Mouse (Mus musculus): ENCODE results near the gene Man1b1.

The Man1b1 gene

DNA sequence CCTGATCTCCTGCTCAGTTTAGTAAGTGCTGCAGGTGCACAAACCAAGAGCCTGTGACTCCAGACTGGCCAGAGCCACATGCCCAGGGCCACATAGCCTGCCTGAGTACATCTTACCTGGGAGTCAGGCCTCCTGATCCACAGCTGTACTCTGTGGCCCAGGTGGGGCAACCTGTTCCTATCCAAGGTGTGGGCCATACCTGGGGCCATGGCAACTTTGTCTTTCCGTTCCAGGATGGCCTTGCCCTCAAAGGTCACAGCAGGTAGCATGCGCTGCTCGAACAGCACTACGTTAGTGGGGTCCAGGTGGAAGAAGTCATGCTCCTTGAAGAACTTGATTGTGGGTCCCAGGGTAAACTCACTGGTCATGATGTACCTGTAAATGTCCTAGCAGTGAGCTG, 32.2 kb downstream of the Man1b1 start:
- in situ Hi-C loops (cut with MboI, MseI) = no loop called here

GRCm38 (mm10) chr2:25364761-25365090, 32.6 kb downstream of the Man1b1 start:
- in situ Hi-C loops (cut with MboI, MseI) = no loop called here

DNA sequence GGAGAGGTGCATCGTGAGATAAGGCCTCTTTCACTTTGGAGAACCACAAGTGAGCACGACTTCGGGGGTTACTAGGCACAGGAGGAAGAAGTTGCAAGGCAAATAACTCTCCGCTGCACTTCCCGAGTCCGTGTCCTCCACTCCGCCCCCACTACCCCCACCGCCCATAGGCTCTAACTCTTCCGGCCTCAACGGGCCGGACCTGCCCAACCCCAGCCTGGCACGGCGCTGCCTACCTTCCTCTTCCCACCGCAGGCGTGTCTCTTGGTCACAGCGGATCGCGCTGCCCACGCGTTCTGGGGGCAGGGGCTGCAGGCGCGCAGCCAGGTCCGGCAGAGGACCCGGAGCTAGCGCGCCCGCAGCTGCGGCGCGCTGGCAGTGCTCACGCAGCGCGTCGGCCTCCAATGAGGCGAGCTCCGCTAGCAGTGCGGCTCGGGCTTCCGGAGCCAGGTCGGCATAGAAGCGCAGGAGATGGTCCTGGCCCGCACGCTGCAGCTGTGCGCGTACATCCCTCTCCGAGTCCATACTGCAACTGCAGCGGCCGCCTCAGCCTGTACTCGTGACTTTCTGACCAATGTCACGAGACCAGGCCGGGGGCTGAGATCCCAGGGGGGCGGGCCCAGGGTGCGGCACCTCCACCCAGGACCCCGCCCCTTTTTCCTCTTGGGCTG, 33.1 kb downstream of the Man1b1 start, which contains the start of gene Uap1l1:
Gene Uap1l1 (minus strand): TSS at position 592 of the 671 bp plus-strand sequence.
- in situ Hi-C loops (cut with MboI, MseI) = no loop called here

GRCm38 (mm10) chr2:25369996-25370395, 37.9 kb downstream of the Man1b1 start:
- in situ Hi-C loops (cut with MboI, MseI) = no loop called here

DNA sequence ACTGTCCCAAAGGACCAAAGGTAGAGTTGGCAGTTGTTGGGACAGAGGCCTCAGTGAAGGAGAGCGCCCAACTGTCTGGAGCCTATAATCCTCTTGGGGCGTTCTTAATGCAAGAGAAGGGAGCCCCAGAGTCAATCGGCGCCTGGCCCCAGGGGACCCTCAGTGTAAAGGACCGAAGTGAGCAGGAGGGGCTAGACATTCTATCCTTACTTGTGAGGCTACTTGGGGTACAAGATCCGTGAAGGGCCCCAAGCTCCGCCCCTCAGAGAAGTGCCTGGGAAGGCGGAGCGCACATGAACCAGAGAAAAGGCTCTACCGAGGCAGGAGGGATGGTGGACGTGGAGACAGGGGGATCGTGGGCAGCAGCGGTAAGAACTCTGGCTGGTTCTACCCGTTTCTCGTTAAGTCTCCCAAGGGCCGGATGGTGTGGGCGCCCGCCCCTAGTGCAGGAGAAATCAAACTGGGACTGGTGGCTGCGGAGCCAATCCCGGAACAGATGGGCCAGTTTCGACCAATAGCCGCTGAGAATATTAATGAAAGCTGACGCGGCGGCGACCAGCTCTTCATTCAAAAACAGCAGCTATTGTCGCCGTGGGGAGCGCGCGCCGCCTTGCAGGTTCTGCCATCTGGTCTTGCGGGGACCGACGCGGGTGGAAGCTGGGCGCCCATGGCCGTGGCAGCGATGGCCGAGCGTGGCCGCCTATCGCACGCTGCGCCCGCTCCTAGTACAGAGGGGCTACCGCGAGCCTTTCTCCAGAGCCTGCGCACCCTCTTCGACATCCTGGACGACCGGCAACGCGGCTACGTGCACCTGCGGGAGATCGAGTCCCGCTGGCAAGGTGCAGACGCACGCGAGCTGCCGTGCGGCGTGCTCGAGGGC, 39.9 kb downstream of the Man1b1 start, which contains the start of gene Sapcd2:
Gene Sapcd2 (plus strand): TSS at position 558 of the 880 bp plus-strand sequence.
- in situ Hi-C loops (cut with MboI, MseI) = no loop called here

GRCm38 (mm10) chr2:25372644-25373391, 40.7 kb downstream of the Man1b1 start:
- in situ Hi-C loops (cut with MboI, MseI) = no loop called here

- in situ Hi-C loops (cut with MboI, MseI) = no loop called here
Observed at GRCm38 (mm10) chr2:25373431-25373830, 41.3 kb downstream of the Man1b1 start.

- in situ Hi-C loops (cut with MboI, MseI) = no loop called here
Observed at GRCm38 (mm10) chr2:25376589-25376988, 44.5 kb downstream of the Man1b1 start.

DNA sequence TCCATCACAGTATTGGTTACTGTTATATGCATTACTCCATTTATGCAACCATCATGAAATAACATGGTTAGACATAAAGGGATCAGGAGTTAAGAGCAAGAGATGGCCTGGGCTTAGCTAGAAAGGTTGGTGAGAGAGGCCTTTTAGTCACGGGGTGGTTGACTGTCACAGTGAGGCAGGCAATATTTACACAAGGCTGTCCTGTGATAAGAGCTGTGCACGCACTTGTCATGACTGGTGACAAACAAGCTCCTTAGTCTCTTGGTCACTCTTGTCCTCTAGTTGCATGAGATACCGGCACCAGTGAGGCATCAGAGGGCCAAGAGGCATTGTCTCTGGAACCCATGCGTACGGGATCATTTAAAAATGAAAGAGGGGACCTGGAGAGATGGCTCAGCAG, 52.4 kb downstream of the Man1b1 start:
- in situ Hi-C loops (cut with MboI, MseI) = no loop called here

GRCm38 (mm10) chr2:25391266-25391665, 59.1 kb downstream of the Man1b1 start:
- in situ Hi-C loops (cut with MboI, MseI) = loop anchor here (10.0 kb wide), 1 partner anchor 1394 kb away; no protein-coding TSS in a partner anchor

GRCm38 (mm10) chr2:25394281-25395221, 62.4 kb downstream of the Man1b1 start:
- in situ Hi-C loops (cut with MboI, MseI) = loop anchor here (10.0 kb wide), 1 partner anchor 1390 kb away; no protein-coding TSS in a partner anchor

DNA sequence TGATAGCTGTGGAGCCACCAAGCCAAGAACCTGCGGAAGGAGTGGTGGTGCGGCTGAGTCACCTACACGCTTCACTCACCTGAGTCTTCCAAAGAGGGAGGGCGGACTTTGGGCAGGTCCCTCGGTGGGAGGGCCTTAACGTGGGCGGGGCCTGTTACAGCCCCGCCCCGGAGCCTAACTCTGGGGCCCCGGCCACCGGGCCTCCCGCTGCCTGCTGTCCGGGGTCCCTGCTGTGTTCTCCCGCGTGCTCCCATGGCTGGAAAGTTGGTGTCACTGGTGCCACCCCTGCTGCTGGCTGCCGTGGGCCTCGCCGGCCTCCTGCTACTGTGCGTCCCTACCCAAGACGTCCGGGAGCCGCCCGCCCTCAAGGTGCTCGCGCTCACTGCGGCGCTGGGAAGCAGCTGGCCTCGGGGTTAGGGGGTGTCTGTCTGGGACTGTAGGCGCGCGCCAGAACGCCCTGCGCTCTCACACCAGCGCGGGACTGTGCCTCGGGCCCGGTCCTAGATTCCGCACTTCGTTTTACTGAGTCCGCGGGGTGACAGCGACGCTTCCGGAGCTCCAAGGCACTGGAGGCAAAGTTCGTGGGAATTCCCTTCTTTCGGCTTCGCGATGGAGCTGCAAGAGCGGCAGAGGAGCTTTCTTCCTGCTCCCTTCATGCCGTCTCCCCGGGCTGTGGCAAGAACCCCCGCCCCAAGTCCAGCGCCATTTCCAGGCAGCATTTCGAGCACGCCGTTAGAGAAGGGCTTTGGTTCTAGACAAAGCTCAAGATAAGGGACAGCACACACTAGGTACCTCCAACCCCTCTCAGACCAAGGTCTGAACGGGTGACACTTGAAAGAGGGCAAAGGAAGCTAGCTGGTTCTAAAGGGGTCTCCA, 63.8 kb downstream of the Man1b1 start, which contains the start of gene Entpd2:
Gene Entpd2 (plus strand): TSS at position 154 of the 876 bp plus-strand sequence.
- in situ Hi-C loops (cut with MboI, MseI) = loop anchor here (10.0 kb wide), 1 partner anchor 1389 kb away; no protein-coding TSS in a partner anchor

DNA sequence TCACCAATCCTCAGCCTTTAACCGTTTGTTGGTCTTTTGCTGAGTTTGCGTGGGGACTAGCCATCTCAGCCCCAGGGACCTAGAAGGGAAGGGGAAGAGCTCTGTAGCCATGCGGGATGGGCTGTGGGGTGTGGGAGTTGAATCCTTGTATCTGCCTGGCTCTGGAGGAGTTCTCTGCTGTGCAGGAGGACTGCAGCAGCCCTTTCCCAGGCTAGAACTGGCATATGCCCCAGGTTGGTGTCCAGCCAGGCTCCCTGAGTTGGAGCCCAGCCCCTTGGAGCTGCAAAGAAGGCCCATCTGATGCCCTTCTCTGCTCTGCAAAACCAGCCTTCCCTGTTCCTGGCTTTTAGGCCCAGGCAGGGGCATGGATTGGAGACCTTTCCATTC, 64.5 kb downstream of the Man1b1 start:
- in situ Hi-C loops (cut with MboI, MseI) = loop anchor here (10.0 kb wide), 1 partner anchor 1388 kb away; no protein-coding TSS in a partner anchor

- in situ Hi-C loops (cut with MboI, MseI) = loop anchor here (10.0 kb wide), 1 partner anchor 1388 kb away; no protein-coding TSS in a partner anchor
Observed at GRCm38 (mm10) chr2:25397010-25397409, 64.9 kb downstream of the Man1b1 start.

DNA sequence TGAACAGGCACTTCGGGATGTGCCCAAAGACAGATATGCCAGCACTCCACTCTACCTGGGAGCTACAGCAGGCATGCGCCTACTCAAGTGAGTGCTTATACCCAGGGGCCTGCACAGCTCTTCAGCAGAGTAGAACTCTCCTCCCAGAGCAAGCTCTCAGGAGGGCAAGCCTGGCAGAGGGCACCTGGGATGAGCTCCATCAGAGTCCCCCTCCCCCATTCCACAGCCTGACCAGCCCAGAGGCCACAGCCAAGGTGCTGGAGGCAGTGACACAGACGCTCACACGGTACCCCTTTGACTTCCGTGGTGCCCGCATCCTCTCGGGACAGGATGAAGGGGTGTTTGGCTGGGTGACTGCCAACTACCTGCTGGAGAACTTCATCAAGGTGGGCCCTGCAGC, 65.9 kb downstream of the Man1b1 start:
- in situ Hi-C loops (cut with MboI, MseI) = loop anchor here (10.0 kb wide), 1 partner anchor 1387 kb away; no protein-coding TSS in a partner anchor

- in situ Hi-C loops (cut with MboI, MseI) = loop anchor here (10.0 kb wide), 1 partner anchor 1386 kb away; no protein-coding TSS in a partner anchor
Observed at GRCm38 (mm10) chr2:25399051-25399450, 66.9 kb downstream of the Man1b1 start, which contains the start of gene Npdc1. Gene Npdc1, plus strand, starts transcription at chr2:25399351.

DNA sequence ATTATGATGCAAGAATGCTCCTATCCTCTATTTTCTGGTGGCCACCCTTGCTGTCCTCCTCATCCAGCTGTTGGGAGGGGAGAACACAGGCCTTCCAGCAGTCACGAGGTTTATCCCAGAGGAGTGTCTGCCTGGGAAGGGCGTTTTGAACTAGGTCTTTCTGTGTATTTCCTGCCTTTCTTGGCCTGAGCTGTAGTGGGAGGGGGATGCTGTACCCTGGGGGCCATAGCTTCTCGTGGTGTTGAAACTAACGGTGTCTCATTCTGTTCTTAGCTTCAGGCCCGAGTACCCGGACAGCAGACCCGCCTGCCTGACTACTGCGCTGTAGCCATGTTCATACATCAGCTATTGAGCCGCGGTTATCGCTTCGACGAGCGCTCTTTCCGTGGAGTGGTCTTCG, 68.2 kb downstream of the Man1b1 start:
- in situ Hi-C loops (cut with MboI, MseI) = loop anchor here (10.0 kb wide), 1 partner anchor 855 kb away; no protein-coding TSS in a partner anchor

DNA sequence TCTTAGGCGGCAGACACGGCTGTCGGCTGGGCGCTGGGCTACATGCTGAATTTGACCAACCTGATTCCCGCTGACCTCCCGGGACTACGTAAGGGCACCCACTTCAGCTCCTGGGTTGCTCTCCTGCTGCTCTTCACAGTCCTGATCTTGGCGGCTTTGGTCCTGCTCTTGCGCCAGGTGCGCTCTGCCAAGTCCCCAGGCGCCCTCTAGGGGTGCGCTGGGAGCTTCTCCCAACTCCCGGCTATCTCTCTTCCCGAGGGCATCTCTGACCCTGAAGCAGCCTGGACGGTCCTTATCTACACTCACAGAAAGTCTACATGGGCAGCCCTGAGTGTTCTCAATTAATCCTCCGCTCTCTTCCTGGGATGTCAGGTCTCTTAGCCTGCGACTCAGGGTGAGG, 68.6 kb downstream of the Man1b1 start:
- in situ Hi-C loops (cut with MboI, MseI) = loop anchor here (10.0 kb wide), 1 partner anchor 854 kb away; no protein-coding TSS in a partner anchor

Data from regulatory T cell (primary cell).